Mouse (Mus musculus): ENCODE data around the gene Cish.

DNA sequence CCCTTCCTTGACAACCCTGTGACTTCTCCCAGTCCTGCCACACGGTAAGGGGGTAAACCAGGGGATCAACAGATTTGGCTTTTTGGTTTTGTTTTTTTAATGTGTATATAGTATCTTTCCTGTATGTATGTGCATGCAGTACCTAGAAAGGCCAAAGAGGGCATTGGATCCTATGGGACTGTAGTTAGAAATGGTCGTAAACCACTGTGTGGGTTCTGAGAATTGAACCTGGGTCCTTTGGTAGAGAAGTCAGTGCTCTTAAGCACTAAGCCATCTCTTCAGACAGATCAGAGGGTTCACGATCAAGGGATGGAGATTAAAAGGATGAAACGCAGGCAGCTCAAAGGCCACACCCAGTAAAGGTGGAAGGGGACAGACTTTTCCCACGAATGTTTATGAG, 39.2 kb downstream of the Cish start:
- TF ChIP-seq EP300 (IDR thresholded peaks at IDR 0.05; ENCODE audit: low read depth in 1 of 2, low read length in 2 of 2) (no peak), E2F4 (IDR thresholded peaks at IDR 0.05; ENCODE audit: borderline replicate concordance, low read depth, low read length) (no peak), CTCF (IDR thresholded peaks at IDR 0.05 in 2 of 3, conservative IDR thresholded peaks at IDR 0.05 in 1 of 3; ENCODE audit: control insufficient read depth in 1 of 3, insufficient read depth in 1 of 3, low read depth in 2 of 3, low read length in 3 of 3, poor library complexity in 1 of 3, severe bottlenecking in 1 of 3) (peak in 2 of 3 experiments; percentile 22 to 27; a peak in 2 of 6 replicates), MXI1 (IDR thresholded peaks at IDR 0.05; ENCODE audit: low read depth, low read length) (no peak), USF1 (IDR thresholded peaks at IDR 0.05; ENCODE audit: low read depth, low read length) (no peak), TCF12 (IDR thresholded peaks at IDR 0.05; ENCODE audit: low read depth, low read length) (no peak), NRF1 (IDR thresholded peaks at IDR 0.05; ENCODE audit: insufficient read depth, low read depth, low read length, poor library complexity, severe bottlenecking) (no peak), POLR2A (IDR thresholded peaks at IDR 0.05; ENCODE audit: control insufficient read depth in 1 of 2, insufficient read depth in 1 of 2, low read depth in 1 of 2, low read length in 2 of 2, poor library complexity in 1 of 2) (no peak), ETS1 (IDR thresholded peaks at IDR 0.05; ENCODE audit: low read depth, low read length) (no peak), GATA1 (IDR thresholded peaks at IDR 0.05; ENCODE audit: low read depth, low read length) (no peak), MAX (IDR thresholded peaks at IDR 0.05; ENCODE audit: low read length) (no peak), NELFE (IDR thresholded peaks at IDR 0.05; ENCODE audit: low read depth, low read length) (no peak)
